Mouse (Mus musculus) cerebellum, adult 18-20 months (tissue): ENCODE results near the gene Ino80.

Source experiments
- DNase-seq, 2 experiments: peaks; one replicate each; pipeline ENCODE4 v3.0.0; 2021

Gene Ino80

DNA sequence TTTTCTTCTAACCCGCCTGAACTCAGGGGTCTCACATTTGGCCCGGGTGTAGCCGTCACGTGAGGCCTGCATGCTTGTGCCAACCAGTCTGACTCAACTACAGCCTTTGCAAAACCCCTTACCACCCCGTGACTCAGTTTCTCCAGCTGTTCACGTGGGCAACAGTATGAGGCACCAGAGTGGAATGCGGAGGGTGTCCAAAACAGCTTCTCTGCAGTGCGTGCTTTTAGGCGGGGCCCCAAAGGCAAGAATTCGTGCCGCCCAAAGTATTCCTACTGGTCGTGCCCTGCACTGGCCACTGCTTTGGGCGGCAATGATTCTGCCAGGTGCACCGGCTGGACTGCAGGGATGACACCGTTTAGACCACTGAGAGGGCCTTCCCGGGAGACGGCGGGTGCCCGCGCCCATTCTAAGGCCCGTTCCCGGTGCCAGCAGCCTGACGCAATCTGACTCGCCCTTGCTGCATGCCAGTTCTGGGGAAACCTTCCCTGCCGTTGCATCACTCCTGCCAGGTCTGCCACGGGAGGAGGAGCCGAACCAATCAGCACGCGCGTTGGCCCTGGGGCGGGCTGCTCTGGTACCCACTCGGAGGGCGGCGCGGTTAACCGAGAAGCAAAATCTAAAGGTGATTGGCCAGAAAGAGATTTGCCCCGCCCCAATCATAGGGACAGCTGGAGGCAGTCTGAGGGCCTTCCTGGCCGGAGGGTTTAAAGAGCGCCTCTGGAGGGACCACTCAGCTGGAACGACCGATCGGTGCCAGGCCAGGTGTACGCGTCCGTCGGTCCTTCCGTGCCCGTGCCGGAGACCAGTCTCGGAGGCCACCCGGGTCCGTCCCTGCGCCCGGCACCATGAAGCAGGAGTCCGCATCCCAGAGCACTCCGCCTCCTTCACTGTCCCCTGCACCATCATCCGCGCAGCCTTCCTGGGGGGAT lies 126.7 kb downstream of the Ino80 start, which contains the start of gene Chac1:
TSS of gene Chac1 (plus strand) at position 675 of the 932 bp plus-strand sequence.
- peak; percentile 93 to 97 for DNase-seq

DNA sequence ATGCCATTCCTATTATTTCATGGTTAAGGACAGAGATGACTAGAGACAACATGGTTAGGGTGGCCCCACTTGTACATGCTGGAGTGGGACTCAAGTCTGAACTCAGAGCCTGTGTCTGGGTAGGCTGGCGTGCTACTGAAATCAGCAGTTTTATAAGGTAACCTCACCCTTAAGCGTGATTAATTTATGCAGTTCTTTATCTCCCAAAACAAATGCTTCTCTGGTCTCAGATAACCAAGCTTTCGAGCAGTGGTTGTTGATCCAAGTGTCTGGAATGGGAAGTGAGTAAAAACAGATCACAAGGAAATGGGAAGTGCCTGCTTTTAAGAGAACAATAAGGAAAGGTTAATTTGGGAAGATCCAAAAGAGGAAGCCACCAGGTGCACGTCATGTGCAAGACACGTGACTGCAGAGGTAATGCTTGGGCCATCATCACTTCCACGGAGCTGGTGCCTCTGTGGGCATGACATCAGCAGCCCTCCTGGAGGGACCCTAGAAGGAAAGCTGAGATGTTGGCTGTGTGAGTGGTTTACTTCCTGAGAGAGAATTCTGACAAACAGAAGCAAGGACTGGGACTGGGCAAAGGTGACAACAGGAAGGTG lies 132.8 kb downstream of the Ino80 start:
- DNase-seq = no peak

DNA sequence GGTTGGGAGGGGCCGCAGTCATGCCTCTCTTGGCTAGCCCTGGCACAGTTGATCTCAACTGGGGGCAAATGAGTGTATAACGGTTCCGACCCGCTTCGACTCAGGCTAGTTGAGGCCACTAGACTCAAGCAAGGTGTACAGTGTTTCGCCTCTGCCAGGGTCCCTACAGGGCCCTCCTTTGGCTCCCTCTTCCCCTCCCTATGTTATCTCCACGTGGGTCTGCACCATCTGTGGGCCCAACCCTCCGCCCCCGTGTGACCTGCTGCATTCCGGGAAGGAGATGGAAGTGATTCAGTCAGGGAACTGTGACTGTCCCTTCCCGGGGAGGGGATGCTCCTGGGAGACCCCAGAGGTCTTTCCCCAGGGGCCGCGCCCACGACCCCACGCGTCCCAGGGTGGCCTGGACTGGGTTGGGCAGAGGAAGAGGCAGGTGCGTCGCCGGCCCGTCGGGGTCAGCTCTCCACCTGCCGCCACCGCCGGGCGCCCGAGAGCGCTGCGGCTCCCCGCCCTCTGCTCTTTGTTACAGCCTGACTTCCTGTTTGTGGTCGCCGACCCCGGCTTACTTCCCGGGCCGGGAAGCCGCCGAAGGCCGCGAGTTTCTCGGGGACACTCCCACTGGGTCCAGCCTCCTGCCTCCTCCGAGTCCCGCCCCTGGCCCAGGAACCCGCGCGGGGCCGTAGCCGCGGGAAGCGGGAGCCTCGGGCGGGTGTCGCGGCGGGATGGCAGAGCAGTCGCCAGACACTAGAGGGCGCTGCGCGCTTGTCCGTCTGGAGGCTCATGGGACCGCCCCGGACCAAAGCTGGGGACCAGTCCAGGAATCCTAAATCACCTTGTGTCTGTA lies 139.8 kb downstream of the Ino80 start:
- DNase-seq = peak; percentile 90 to 96

DNA sequence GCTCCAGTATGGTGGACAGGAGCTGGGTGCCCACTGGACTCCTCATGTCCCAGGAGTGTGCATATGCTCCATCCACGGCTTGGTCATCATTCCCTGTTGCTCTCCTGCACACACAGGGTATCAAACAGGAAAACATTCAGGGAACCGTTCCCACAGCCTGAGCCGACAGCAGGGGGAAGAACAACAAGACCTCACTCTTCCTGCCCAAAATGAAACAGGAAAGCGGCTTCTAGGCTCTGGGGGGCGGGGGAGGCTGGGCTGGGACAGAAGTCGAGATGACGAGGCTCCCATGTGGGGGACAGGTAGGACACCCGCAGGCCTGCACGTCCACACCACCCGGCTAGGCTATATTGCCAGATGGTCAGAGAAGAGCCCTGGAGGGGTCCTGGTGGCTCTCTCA lies 141.0 kb downstream of the Ino80 start:
- DNase-seq = no peak

DNA sequence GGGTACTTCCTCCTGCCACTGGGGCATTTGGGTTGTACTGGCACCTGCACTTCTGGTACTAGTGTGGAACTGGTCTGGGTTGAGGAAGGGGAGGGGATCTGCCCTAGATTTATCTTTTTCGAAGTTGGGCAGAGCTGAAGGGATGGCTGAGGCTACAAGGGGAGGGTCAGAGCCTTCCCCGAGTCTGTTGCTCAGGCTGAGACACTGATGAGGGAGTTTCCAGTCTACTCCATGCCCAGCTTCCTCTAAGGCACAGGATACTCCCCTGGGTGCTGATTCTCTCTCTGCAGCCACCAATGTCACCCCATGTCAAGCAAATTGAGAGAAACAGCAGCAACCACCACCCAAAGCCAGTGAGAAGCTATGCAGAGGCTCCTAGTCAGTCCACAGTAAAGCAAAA lies 141.5 kb downstream of the Ino80 start:
- no peak for DNase-seq

DNA sequence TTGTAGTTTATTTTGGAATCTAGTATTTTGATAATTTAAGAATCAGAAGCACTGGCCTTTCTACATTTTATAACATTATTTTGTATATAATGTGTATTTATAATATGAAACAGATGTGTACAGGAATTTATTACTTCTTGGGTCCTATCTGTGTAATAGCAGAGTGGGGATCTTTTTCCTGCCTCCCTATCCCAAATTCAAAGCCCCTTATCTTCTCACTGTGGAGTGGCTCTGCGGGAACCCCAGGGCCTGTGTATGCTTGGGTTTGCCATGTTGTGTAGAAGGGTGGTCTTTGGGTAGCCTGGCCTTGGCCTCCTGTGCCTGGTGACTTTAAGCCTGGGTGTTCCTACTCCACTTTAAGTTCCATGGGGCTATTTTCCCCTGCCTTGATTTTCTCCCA lies 142.0 kb downstream of the Ino80 start:
- no peak for DNase-seq

DNA sequence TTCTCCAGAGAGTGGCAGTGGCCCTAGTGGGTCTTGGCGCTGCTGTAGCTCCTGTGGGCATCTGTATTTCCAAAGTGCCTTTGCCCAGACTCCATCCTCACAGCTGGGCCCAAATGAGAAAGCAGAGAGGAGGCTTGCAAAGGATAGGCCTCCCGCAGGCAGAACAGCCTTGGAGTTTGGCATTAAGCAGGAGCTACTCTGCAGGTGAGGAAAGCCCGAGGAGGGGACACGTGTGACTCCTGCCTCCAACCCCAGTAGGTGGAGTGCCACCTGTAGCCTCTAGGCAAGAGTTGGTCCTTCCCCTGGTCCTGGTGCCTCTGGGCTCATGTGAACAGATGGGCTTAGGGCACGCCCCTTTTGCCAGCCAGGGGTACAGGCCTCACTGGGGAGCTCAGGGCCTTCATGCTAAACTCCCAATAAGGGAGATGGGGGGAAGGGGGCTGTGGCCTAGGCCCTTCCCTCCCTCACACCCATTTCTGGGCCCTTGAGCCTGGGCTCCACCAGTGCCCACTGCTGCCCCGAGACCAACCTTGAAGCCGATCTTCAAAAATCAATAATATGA lies 142.4 kb downstream of the Ino80 start:
- DNase-seq = no peak

DNA sequence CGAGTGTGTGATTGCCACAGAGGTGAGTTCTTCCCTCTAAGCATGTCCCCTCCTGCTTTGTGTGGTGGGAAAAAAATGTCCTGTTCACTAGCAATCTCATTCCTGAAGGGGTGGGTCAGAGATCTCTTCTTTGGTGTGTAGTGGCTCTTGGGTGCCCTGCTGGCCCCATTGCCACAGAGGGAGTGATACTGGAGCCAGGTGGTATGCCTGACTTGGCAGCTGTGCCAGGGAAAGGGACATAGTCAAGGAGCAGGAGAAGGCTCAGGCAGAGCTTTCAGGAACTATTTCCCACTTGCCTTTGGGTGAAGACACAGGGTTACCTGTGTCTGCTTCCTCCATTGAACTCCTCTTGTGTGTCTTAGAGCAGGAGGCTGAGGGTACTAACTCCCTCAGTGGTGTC lies 143.4 kb downstream of the Ino80 start:
- no peak for DNase-seq

DNA sequence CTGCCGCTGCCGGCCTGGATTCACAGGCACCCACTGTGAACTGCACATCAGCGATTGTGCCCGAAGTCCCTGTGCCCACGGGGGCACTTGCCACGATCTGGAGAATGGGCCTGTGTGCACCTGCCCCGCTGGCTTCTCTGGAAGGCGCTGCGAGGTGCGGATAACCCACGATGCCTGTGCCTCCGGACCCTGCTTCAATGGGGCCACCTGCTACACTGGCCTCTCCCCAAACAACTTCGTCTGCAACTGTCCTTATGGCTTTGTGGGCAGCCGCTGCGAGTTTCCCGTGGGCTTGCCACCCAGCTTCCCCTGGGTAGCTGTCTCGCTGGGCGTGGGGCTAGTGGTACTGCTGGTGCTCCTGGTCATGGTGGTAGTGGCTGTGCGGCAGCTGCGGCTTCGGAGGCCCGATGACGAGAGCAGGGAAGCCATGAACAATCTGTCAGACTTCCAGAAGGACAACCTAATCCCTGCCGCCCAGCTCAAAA lies 145.3 kb downstream of the Ino80 start:
- DNase-seq = no peak

DNA sequence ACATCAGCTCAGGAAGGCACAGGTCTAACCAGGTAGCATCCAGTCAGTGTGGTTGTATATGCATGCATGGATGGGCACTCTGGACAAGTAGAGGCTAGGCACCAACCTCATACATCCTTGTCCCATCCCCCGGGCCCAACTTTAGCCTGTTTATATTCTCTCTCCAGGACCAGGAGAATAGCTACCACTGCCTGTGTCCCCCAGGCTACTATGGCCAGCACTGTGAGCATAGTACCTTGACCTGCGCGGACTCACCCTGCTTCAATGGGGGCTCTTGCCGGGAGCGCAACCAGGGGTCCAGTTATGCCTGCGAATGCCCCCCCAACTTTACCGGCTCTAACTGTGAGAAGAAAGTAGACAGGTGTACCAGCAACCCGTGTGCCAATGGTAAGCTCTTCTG lies 146.7 kb downstream of the Ino80 start:
- DNase-seq = no peak

DNA sequence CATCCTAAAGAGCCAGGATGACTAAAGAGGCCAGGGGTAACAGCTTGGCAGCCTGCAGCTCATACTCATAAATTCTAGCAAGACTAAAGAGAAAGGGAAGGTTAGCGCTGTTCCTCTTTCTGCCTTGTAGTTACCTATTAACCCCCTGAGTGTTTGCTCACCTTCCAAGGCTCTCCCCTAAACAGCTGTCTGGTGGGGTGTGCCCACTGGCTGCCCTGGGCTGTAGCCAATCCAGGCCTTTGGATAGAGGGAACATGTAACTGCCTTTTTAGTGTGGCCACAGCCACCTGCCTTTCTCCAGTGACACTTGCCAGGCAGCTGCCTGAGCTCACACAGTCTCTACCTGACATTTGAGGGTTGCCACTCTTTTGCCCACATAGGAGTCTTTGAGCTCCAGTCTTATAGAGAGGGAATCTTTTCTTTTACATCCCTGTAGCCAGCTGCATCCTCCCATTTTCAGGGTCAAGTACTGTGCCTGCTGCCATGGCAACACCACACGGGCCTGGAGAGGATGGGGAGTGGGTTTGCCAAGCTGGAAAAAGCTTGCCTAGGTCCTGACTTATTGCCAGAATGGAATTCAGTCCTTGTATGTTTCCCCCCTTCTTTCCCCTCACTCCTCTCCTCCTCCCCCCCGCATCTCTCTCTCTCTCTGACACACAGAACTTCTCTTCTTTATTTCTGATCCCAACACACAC lies 148.2 kb downstream of the Ino80 start:
- no peak for DNase-seq

DNA sequence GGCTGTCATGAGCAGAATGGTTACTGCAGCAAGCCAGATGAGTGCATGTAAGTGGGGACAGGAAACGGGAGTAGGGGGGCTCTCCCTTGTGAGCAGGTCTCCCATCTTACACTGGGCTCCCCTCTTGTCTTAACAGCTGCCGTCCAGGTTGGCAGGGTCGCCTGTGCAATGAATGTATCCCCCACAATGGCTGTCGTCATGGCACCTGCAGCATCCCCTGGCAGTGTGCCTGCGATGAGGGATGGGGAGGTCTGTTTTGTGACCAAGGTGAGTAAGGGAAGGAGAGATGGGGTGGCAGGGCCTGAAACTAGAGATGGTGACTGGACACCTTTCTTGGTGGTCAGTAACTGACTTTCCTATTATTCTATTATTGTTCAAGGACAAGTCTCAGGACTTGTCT lies 148.9 kb downstream of the Ino80 start:
- DNase-seq = no peak

DNA sequence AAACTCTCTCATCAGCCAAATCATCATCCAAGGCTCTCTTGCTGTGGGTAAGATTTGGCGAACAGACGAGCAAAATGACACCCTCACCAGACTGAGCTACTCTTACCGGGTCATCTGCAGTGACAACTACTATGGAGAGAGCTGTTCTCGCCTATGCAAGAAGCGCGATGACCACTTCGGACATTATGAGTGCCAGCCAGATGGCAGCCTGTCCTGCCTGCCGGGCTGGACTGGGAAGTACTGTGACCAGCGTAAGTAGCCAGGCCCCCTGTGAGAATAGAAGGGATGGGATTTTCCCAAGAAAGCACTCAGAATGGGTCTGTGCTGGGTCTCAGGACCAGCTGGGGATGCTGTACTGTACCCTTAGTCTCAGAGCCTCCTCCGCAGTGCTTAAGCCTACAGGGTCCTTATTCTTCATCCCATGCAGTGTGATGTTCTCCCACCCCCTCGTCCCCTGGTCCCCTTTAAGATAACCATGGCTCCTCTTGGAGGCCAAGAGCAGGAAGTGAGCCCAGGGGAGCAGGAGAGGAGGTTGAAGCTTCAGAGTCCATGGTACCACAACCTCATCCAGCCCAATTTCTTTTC lies 149.5 kb downstream of the Ino80 start:
- DNase-seq = peak; percentile 39 to 50

DNA sequence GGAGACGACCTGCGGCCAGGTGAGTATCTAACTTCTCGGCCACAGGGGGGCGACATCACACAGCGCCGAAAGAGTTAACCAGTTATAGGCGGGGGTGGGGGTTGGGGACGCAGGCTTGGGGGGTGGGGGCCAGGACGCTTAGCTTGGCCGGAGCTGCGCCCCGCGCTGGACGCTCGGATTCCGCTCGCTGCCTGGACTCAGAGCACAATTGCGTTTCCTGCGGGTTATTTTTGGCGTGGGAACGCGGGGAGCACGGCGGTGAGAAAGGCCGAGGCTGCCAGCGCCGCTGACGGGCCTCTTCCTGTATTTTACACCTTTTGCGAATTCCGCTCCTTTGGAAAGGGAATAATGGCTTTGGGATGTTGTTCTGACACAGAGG lies 150.4 kb downstream of the Ino80 start:
- peak; percentile 60 to 77 for DNase-seq

DNA sequence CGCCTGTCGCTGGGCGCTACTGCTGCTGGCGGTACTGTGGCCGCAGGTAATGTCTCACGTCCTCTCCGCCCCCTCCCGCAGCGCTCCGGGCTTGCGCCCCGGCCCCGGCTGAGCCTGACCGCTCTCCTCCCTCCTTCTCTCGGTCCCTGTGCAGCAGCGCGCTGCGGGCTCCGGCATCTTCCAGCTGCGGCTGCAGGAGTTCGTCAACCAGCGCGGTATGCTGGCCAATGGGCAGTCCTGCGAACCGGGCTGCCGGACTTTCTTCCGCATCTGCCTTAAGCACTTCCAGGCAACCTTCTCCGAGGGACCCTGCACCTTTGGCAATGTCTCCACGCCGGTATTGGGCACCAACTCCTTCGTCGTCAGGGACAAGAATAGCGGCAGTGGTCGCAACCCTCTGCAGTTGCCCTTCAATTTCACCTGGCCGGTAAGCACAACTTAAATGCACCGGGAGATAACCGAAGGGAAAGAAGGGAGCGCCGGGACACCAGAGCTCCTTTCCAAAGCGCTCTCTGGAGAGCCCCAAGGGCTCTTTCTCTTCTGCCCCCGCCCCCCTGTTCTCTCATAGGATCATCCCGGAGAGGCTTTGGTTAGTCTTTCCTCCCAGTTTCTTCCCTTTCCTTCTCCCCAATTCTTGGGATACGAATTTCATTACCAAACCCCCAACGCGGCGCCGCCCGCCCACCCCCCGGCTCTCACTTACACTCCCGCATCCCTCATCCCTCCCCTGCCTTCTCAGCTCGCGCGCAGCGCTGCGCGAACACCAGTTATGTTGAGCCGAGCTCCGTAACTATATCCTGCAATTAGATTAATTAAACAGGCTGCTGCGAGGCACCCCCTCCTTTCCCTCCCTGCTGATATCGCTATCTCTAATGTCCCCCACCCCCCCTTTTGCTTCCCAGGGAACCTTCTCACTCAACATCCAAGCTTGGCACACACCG lies 151.1 kb downstream of the Ino80 start:
- peak in 1 of 2 experiments; percentile 37 for DNase-seq

DNA sequence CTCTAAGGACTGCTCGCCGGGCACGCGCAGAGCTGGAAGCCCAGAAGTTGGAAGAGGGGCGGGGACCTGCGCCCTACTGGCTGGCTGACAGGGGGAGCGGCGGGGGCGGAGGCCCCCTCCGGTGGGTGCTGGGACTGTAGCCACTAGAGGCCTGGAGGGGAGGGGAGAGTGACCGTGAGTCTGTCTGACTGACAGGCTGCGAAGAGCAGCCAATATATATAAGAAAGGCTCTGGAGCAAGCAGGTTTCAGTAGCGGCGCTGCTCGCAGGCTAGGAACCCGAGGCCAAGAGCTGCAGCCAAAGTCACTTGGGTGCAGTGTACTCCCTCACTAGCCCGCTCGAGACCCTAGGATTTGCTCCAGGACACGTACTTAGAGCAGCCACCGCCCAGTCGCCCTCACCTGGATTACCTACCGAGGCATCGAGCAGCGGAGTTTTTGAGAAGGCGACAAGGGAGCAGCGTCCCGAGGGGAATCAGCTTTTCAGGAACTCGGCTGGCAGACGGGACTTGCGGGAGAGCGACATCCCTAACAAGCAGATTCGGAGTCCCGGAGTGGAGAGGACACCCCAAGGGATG lies 151.8 kb downstream of the Ino80 start, which contains the start of gene Dll4:
TSS of gene Dll4 (plus strand) at position 217 of the 576 bp plus-strand sequence.
- no peak for DNase-seq

DNA sequence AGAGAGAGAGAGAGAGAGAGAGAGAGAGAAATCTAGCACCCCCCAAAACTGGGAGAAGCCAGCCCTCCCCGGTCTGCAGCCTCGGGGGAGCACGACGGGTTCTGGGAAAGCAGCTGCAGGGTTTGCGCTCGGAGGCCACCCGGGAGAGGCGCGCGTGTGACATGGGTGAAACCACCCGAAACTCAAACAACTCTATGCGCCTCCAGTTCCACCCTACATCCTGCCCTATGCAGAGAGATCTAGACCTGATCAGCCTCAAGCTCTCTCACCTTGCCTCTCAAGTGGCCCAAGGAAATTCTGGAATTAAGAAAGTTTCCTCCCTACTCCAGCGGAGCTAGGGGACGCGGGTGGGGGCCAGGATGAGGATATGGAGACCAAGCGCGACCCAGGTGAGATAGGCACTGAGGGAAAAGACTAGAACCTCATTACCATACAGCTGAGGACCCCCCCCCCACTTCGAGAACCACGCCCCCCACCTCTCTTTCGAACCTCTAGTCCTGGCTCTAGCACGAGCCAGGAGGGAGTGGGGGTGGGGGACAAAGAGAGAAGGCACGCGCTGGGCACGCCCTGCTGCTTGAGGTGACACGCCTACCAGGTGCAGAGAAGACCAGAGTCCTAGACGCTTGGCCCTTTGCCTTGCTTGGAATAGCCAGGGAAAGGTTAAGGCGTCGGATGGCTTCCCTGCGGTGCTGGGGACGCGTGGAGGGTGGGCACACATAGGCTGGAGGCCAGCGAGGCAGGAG lies 152.7 kb downstream of the Ino80 start:
- no peak for DNase-seq

DNA sequence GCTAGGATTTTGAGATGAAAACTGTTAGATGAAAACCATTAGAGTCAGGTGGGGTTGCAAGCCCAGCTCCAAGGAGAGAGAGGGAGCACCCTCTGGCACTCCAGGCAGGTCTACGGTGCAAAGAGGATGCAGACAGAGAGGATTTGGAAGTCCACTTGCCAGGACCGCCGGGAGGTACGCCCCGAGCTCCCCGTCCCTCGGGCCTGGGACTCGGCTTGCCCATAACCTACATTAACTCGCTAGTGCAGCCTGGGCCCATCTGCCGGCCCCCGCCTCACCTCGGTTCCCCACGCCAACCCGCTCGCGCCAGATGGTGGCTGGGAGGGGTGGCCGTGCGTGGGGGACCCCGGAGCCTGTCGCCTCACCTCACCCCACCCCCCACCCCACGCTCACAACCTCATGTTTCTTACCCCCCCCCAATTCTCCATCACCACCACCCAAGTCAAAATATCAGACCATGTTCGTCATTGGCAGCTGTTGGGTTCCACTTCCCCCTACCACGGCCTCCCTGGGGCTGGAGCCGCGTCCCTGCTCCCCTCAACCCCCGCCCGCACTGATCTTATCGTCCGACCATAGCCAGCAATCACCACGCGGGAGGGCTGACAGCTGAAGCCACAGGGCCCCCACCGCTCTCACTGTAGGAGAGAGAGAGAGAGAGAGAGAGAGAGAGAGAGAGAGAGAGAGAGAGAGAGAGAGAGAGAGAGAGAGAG lies 153.5 kb downstream of the Ino80 start:
- no peak for DNase-seq
